Mouse (Mus musculus) spleen, adult 2 months (tissue): Measurements from ENCODE around the gene Frmd8. TPM values are rescaled to one million over a fixed set of nuclear protein-coding genes. Genes with fewer than 3 reads are reported as not detected.

Experiments used
- DNase-seq, 2 experiments: peaks; one replicate each; pipeline versions ENCODE4 v3.0.0 to v3.0.0-alpha.2; 2012 to 2021; ENCODE audit warnings: low spot score in 2 of 2, low read depth in 1 of 2
- H3K27ac ChIP-seq: fragments of 200-500 bp; 2 replicates; pipeline ENCODE4 v1.5.1; 2012; ENCODE audit warnings: low read length, inconsistent platforms; ENCODE audit not compliant: insufficient read depth
- H3K27me3 ChIP-seq: fragments of 200-500 bp; 2 replicates; pipeline ENCODE4 v1.6.1; 2012; ENCODE audit warnings: mild to moderate bottlenecking, moderate library complexity, low read length, inconsistent platforms; ENCODE audit not compliant: control insufficient read depth, insufficient read depth
- H3K36me3 ChIP-seq: fragments of 200-500 bp; 2 replicates; pipeline ENCODE4 v1.6.1; 2012; ENCODE audit warnings: mild to moderate bottlenecking, low read length, inconsistent platforms; ENCODE audit not compliant: control insufficient read depth, insufficient read depth
- H3K4me1 ChIP-seq: fragments of 200-500 bp; 2 replicates; pipeline ENCODE4 v1.6.1; 2011; ENCODE audit warnings: inconsistent platforms; ENCODE audit not compliant: control insufficient read depth, insufficient read depth, insufficient read length
- H3K4me3 ChIP-seq: fragments of 200-500 bp; 2 replicates; pipeline ENCODE4 v1.5.1; 2011; ENCODE audit warnings: mild to moderate bottlenecking, inconsistent platforms; ENCODE audit not compliant: insufficient read depth, insufficient read length; ENCODE audit errors: extremely low read depth
- CTCF ChIP-seq: fragments of 200-500 bp; IDR thresholded peaks from 2 replicates; pipeline ENCODE4 v1.5.1; 2011; ENCODE audit warnings: mild to moderate bottlenecking, inconsistent platforms; ENCODE audit not compliant: insufficient read depth, insufficient read length, insufficient replicate concordance; ENCODE audit errors: extremely low read depth
- POLR2A ChIP-seq: fragments of 200-500 bp; IDR thresholded peaks from 2 replicates; pipeline ENCODE4 v1.6.1; 2011; ENCODE audit warnings: low read depth, low read length, inconsistent platforms
- WGBS: fragments of 180-500 bp; shearing (Covaris S2); methylation state at CpG from one replicate; pipeline ENCODE4 v1.1.7; 2018; 5-methylcytosine and 5-hydroxymethylcytosine counted together
- polyA plus RNA-seq: library from polyadenylated mRNA; depleted of rRNA; stranded (reverse); fragments of >200 nt; gene quantifications from 2 replicates; pipeline ENCODE4 v1.2.3, GENCODE M21; 2012

Frmd8 gene
- polyA plus RNA-seq, 1 experiment, result 42.3 TPM

DNA sequence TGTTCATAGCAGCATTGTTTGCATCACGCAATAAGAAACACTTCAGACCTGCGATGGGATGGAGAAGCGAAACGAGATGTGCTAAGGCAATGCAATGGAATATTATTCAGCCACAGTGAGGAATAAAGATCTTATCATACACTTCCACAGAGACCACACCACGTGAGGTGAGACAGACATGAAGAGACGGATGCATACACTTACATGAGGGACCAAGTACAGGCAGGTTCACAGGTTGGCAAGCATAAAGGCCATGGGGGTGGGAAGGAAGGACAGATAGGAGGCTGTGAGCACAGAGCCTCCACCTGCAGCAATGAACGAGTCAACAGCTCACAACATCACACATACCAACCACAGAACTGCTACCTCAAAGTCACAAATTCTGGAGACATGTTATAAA is 44.3 kb downstream of the Frmd8 start:
- DNase-seq, result no peak
- Histone ChIP-seq H3K36me3 (peaks cover 9% of the 10 kb centered on the region; the same call in 1 of the 2 replicates), H3K27ac (no peak overlapping the region), H3K4me3 (no peak overlapping the region), H3K4me1 (no peaks in the 10 kb centered on the region), H3K27me3 (no peaks in the 10 kb centered on the region)
- 89% methylated on average over 7 of the region's 7 CpGs for WGBS
- TF ChIP-seq CTCF (no peak), POLR2A (no peak)

DNA sequence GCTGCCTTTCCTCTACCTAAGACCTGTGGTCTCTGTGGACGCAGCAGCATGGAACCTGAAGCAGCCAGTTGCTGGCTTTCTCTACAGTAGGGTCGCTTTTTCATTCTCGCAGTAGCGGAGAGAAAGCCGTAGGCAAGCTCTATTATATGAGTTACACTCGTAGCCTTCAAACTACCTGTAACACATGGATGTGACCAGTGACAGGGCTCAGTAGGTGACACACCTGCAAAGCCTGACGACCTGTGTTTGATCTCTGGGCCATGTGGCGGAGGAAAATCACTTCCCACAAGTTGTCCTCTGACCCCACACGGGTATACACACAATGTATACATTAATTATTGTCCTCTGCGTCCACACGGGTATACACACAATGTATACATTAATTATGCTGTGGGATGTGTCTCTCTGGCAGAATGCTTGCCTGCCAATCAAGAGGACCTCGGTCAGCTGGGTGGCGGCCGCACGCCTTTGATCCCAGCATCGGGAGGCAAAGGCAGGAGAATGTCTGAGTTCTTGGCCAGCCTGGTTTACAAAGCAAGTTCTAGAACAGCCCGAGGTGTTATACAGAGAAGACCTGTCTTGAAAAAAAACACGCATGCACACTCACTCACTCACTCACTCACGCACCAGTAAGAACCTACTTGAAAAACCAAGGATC is 45.0 kb downstream of the Frmd8 start:
- no peak for TF ChIP-seq POLR2A
- no peak for TF ChIP-seq CTCF
- no peaks in the 10 kb centered on the region for H3K27me3 ChIP-seq
- no peak overlapping the region for H3K27ac ChIP-seq
- H3K4me3 ChIP-seq, result no peak overlapping the region
- peaks cover 12% of the 10 kb centered on the region; the same call in 1 of the 2 replicates for H3K36me3 ChIP-seq
- H3K4me1 ChIP-seq, result no peaks in the 10 kb centered on the region
- 93% methylated on average over 19 of the region's 19 CpGs for WGBS
- DNase-seq, result no peak

GRCm38 (mm10) chr19:5828905-5829304 is 46.2 kb downstream of the Frmd8 start:
- Histone ChIP-seq H3K36me3 (peaks cover 14% of the 10 kb centered on the region; the same call in 1 of the 2 replicates), H3K4me3 (no peak overlapping the region), H3K27ac (no peak overlapping the region), H3K4me1 (no peaks in the 10 kb centered on the region), H3K27me3 (no peaks in the 10 kb centered on the region)
- no peak for TF ChIP-seq POLR2A
- TF ChIP-seq CTCF, result no peak
- 97% methylated on average over 7 of the region's 7 CpGs for WGBS
- DNase-seq, result no peak

DNA sequence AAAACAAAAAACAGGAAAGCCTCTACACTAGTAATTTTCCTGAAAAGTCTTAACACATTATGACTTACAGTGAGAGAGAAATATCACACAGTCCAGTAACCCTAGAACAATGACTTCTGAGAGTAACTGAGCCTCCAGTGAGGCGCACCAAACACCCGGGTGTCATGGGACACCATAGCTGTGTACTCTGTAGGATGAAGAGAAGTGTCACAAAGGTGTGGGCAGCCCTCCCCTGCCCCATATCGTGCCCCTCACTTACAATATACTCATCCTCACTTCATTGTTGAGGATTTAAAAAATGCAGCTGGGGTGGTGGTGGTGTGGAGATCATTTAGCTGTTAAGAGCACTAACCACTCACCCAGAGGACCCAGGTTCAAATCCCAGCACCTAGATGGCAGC is 46.9 kb downstream of the Frmd8 start:
- no peaks in the 10 kb centered on the region; the same call in 1 of the 2 replicates for H3K4me1 ChIP-seq
- no peak overlapping the region for H3K27ac ChIP-seq

GRCm38 (mm10) chr19:5827456-5828154 is 47.5 kb downstream of the Frmd8 start:
- WGBS, result 89% methylated on average over 9 of the region's 9 CpGs
- no peaks in the 10 kb centered on the region for H3K27me3 ChIP-seq
- H3K27ac ChIP-seq, result no peak overlapping the region
- no peak overlapping the region for H3K4me3 ChIP-seq
- TF ChIP-seq POLR2A (no peak), CTCF (no peak)
- H3K36me3 ChIP-seq, result peaks cover 14% of the 10 kb centered on the region; the same call in 1 of the 2 replicates
- no peaks in the 10 kb centered on the region; the same call in 1 of the 2 replicates for H3K4me1 ChIP-seq
- DNase-seq, result no peak

More for the DNA sequence above, 46.9 kb downstream of the Frmd8 start:
- Histone ChIP-seq H3K36me3 (peaks cover 14% of the 10 kb centered on the region; the same call in 1 of the 2 replicates), H3K27me3 (no peaks in the 10 kb centered on the region), H3K4me3 (no peak overlapping the region)
- TF ChIP-seq POLR2A (no peak), CTCF (no peak)
- DNase-seq, result no peak
- 95% methylated on average over 3 of the region's 3 CpGs for WGBS

DNA sequence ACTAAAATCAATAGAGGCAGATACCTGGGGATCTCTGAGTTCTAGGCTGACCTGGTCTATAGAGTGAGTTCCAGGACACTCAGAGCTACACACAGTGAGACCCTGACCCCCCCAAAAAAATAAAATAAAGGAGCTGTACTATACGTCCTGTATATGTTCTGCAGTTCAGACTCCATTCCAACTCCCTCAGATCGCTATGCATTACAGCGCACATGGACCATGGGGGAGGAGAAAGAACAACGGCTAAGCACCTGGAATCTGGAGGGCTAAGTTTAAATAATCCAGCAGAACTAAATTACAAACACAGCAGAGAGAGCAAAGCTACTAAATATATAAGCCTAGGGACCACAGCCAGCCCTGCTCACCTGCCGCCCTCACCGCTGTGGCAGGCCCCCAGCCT is 48.0 kb downstream of the Frmd8 start:
- no peak overlapping the region for H3K27ac ChIP-seq
- H3K4me1 ChIP-seq, result no peaks in the 10 kb centered on the region; the same call in 1 of the 2 replicates
- WGBS, result 98% methylated on average over 6 of the region's 6 CpGs

DNA sequence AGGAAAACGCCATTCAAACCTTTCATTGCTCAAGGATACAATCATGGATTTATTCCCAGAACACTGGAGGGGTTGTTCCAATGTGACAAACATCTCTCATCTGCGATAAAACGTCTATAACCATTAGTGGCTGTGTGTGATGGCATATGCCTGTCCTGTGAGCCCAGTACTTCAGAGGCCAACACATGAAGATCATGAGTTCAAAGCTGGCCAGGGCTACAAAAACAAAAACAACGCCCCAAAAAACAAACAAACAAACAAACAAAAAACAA is 48.4 kb downstream of the Frmd8 start:
- Histone ChIP-seq H3K4me1 (no peaks in the 10 kb centered on the region; the same call in 1 of the 2 replicates), H3K27me3 (no peaks in the 10 kb centered on the region), H3K36me3 (peaks cover 14% of the 10 kb centered on the region; the same call in 1 of the 2 replicates), H3K4me3 (no peak overlapping the region), H3K27ac (no peak overlapping the region)
- 90% methylated on average over 4 of the region's 4 CpGs for WGBS
- TF ChIP-seq POLR2A (no peak), CTCF (no peak)
- no peak for DNase-seq

More for the DNA sequence above, 48.0 kb downstream of the Frmd8 start:
- no peak for TF ChIP-seq CTCF
- TF ChIP-seq POLR2A, result no peak
- DNase-seq, result no peak
- Histone ChIP-seq H3K4me3 (no peak overlapping the region), H3K36me3 (peaks cover 14% of the 10 kb centered on the region; the same call in 1 of the 2 replicates), H3K27me3 (no peaks in the 10 kb centered on the region)
